Mouse (Mus musculus) frontal cortex, adult (tissue): ENCODE results near the gene Tcap.
A peak's percentile ranks its signal among the peaks of the same experiment; 100 is the strongest.

Experiments used
- ATAC-seq: cut with Nextera tagmentation; 2 replicates; pipeline ENCODE4 v1.9.2; 2017; ENCODE audit warnings: mild to moderate bottlenecking, moderate library complexity, mixed read lengths; ENCODE audit not compliant: low TSS enrichment

Gene Tcap

GRCm38 (mm10) chr11:98409341-98409822, 25.8 kb downstream of the Tcap start:
- no peak for ATAC-seq

DNA sequence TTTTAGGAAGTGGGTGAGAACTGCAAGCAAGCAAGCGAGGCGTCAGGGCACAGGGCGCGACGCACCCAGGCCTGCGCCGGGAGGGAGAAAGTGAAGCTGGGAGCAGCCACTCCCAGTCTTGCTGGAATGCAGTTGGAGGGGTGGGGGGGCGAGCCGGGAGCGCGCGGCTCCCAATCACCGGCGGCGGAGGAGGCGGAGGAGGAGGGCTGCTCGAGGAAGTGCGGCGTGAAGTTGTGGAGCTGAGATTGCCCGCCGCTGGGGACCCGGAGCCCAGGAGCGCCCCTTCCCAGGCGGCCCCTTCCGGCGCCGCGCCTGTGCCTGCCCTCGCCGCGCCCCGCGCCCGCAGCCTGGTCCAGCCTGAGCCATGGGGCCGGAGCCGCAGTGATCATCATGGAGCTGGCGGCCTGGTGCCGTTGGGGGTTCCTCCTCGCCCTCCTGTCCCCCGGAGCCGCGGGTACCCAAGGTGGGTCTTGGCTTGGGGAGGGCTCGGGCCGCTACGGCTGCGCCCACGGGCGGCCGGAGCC, 28.7 kb downstream of the Tcap start, which contains the start of gene Erbb2:
TSS of gene Erbb2 (plus strand) at position 198 of the 524 bp plus-strand sequence.
- ATAC-seq: peak; percentile 41; the same call in 1 of the 2 replicates

DNA sequence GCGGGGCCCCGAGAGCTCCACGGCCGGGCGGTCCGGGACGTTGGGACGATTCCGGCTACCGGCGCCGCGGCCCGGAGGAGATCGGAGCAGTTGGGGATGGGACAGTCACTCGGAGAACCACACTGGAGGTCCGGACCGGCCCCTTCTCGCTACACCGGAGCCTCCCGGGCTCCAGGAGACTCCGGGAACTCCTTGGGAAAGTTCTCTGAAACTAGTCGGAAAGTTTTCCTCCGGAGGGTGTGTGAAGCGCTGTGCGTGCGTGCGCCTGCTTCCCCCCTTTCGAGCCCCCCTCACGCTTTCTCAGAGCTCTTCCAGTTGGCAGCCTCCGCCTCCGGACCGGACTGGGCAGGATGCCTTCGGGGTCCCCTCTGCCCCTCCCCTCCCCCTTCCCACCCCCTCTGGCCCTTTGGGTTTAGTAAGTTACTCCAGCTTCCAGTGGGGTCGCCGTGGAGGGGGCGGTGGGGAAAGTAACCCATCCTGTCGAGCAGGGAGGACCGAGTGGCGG, 29.2 kb downstream of the Tcap start:
- ATAC-seq: no peak

DNA sequence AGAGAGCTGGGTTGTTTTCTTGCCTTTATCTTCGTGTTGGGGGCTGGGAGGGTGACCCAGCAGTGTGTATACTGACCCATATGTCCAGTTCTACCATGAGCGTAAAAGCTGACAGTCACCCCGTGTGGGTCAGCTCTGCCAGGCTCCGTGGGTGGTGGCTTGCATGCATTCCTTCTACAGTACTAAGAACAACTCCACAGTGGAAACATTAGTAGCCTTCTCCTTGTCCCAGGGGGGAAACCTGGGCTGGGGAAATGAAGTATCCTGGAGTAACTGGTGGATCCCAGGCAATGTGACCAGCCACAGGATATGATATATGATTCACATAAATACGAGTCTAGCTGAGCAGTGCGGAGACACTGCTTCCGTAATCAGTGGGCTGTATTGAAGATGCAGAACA, 30.1 kb downstream of the Tcap start:
- no peak for ATAC-seq

- no peak for ATAC-seq
Measured at GRCm38 (mm10) chr11:98414162-98414561, 30.6 kb downstream of the Tcap start.

DNA sequence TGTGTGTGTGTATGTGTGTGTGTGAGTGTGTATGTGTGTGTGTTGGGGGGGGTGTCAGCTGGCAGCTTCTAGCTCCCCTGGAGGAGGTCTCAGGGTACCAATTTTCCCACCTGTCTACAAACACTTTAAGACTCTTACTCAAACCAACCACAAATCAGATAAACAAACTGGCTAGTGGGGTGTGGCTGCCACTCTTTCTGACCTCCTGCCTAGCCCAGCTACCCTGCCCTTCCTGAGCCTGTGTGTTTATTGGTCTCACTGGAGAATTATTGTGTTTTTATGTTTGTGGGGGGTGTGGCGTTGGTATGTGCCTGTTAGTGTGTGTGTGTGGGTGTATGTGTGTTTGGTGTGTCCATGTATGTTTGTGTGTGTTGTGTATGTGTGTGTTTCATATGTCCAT, 33.5 kb downstream of the Tcap start:
- ATAC-seq: no peak

DNA sequence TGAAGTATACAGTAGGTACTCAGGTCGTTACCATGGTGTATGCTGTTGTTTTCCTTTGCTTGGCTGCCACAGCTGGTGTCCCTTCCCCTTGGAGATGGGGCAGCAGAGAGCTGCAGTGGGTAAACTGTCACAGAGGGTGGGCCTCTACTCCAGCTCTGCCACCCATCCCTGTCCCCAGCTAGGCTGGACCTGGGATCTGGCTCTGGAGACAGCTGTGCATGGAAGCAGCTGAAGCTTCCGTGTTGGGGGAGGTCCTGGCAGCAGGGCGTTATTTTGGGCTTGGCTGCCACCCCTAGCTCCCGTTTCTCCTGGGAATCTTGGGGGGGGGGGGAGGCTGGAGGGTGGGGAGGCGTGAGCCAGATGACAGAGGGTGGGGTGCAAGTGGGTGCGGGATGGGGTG, 34.7 kb downstream of the Tcap start:
- ATAC-seq: no peak

DNA sequence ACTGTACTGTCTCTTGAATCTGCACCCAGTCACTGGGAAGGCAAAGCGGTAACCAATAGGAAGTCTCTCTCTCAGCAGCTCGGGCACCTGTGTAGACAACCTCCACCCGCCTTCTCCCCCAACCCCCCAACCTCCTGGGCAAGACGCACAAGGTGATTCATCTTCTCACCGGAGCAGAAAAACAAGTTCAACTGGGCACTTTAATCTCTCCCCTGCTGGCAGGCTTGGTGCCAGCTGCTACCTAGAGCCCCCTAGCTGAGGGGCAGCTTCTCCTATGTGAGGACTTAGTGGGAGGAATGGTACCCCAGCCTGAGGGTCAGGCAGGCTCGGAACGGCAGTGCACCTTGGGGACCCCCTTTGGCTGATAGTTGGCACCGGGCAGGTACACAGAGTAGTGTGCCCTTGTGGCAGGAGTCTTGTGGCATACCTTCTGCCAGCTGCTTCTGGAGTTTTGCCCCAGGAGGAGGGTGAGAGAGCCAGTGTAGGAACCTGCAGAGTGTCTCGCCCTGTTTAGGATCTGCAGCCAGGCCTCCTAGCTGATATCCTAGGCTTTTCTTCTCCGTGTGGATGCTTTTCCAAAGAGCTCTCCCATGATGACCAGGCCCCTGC, 35.4 kb downstream of the Tcap start:
- no peak for ATAC-seq

DNA sequence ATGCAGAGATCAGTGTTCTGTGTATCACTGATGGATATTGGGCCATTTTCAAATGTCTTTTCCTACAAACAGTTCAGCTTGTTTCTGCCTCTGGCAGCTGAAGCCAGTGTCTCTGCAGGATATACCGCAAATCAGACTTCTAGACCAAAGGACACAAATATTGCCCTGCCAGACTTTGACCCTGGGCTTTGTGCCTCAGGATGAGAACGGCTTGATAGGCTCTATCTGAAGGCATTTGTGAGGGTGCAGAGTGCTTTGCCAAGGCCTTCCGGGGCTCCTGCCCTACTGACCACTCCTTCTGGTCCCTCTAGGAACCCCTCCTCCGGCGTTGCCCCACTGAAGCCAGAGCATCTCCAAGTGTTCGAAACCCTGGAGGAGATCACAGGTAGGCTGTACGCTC, 43.0 kb downstream of the Tcap start:
- no peak for ATAC-seq

DNA sequence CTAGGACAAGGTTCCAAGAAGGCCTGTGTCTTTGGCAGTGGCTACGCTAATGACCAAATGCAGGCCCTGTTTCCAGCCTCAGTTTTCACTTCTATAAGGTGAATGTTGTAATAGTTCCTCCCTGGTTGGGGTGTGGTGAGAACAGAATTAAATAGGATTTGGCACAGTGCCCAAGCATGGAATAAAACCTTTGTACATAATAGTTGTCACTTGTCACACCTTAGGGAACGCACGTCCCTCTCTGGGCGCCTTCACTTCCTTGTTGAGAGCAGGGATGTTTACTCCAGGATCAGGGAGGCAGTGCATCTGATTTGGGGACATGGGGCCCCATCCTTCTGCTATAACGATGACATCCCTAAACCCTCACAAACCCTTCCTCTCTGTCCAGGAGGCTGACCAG, 44.8 kb downstream of the Tcap start:
- no peak for ATAC-seq

- ATAC-seq: no peak
Measured at GRCm38 (mm10) chr11:98431743-98432502, 48.3 kb downstream of the Tcap start.
